Mouse (Mus musculus) kidney, postnatal 25 days (tissue): Measurements from ENCODE around the gene Gpr174.
"Not testable (repeated sequence)": the region's sequence is repeated elsewhere in the genome, so short reads cannot be mapped to it uniquely, and the experiment has no call there.

ENCODE experiments used
- DNase-seq, 2 experiments: peaks; one replicate each; pipeline ENCODE4 v3.0.0; 2021; ENCODE audit warnings: mixed read lengths in 2 of 2

Gpr174 gene

DNA sequence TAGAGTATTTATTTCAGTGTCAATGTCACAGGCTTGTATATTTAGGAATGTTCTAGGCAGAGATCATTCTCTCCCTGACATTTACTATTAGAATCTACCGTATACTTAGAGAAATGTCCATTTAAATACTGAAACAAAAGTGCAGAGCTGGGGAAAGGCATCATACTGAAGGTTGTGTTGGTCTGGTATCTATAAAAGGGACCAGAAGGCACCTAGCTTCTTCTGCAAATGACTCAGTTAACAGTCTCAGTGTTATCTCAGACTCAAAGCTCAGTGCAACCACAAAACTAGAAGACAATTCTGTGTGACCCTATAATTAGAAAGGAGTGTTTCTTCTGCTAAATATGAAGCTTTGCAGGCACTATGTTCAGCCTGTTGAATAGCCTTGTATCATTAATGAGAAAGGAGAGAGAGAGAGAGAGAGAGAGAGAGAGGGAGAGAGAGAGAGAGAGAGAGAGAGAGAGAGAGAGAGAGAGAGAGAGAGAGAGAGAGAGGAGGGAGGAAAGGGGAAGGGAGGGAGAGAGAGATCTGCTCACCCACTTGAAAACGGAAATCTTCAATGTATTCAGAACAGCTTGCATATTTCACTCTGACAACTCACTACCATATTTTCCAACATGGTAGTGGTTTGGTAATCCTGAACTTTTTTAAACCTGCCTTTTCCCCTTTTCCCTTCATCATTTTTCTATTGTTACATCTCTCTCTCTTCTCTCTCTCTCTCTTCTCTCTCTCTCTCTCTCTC, at the start of gene Gpr174:
Gpr174 (plus strand) TSS at position 393 of the 742 bp plus-strand sequence.
- no peak for DNase-seq

DNA sequence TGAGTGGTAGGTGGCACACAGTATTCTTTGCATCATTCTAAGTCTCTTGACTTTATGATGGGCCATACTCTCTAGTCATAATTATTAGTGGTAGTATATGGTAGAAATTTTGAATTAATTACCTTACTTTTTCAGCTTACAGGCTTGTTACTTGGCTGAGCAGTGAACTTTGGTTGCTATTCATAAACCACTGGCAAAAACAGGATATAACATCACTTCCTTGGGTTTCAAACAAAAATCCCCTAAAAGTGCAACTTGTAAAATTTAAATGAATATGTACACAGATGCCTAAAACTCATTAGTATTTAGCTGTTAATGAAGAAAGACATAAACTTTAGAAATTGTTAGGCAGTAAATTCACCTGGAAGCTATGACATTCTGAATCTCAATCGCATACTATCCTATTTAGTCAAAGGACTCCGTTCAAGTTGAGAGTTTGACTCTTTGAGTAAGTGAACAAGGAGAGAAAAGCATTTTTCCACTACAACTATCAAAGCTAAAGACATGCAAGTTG, 38.0 kb upstream of the Gpr174 start:
- DNase-seq: no peak

DNA sequence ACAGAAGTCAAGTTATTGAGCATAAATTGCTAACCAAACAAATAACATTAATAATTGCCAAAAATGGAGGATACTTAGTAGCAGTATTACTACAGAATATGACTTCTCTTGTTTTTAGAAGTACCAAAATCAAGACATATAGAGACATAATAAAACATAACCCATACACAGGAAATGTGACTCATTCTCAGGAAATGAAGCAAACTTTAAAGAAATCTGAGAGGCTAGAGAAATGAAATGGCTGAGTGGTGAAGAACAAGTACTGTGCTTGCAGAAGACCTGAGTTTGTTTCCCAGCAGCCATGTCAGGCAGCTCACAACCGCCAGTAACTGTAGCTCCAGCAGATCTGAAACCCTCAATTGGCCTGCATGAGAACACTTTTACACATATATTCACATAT, 30.8 kb upstream of the Gpr174 start:
- no peak for DNase-seq

DNA sequence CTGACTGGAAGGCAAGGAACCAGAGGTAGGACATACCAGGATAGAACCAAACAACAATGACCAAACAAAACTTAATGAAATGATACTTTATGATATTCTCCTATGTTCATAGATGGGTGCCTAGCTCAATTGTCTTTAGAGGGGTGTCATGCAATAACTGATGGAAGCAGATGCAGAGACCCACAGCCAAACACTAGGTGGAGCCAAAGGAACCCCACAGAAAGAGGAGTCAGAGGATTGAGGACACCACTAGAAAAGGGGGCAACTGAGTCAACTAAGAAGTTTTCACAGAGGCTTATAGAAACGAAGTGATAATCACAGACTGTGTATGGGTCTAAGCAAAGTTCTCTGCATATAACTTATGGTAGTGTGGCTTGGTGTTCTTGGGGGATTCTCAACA, 24.5 kb upstream of the Gpr174 start:
- no peak for DNase-seq

DNA sequence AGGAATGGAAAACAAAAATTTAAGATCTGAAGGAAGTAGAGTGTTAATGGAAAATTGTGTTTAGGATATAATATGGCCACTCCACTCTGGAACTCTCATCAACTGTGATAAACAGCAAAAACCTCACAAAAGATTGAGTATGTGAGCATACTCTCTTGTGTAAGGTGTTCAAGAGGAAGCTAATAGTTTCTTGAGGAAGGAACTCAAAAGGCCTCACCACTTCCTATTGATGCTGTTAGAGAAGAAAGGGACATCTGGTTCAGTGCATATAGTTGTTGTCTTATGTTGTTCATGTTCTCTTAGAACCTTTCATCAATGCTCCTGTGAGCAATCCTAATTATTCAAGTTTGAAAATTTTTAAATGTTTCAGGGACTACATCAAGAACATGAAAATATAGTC, 21.0 kb upstream of the Gpr174 start:
- no peak for DNase-seq

DNA sequence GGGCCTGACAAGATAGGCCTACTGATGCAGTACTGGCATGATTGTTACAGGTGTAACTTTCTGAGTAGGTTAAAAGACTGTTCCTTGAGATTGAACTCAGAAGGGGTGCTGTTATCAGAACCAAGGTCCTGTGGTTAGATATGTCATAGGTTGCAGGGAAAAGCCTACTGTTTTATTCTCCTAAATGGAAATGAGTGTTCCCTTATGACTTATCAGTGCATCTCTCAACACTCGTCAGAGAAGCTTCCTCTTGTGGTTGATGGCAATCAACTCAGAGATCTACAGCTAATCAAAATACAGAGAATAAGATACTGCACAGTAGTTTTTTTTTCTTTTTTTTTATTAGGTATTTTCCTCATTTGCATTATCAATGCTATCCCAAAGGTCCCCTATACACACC, 19.2 kb upstream of the Gpr174 start:
- no peak for DNase-seq

DNA sequence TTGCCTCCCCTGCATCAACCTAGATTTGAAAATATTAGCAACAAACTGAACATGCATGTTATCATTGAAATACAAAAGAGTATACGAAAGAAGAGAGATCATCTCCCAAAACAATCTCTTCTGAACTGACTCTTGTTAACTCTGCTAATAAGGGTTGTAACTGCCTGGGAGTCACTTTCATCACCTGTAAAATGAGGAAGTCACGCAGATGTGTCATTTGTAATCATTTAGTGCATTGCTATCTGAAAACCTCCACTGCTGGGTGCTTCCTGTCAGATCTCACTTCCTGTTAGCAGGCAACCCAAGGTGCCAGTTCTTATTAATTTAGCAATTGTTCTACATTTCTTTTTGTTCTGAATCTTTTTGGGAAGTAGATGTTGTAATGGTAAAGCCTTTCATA, 5.3 kb upstream of the Gpr174 start:
- DNase-seq: no peak

DNA sequence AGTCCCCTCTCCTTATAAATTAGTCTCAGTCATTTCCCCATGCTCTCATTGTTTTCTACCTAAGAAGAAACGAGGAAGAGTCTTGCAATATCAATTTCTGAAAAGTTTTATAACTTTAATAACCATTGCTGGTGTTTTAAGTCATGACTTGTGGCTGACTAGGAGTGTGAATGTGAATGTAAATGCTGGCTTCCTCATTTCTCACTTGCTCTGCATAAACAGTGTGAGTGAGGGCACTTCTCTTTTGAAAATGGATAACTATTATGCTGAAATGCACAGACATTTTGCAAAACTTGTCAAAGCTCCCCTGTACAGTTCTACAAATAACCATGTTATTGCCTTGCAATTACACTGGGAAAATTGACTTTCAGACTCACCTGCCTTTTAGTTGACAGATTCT, 8.9 kb downstream of the Gpr174 start:
- no peak for DNase-seq

DNA sequence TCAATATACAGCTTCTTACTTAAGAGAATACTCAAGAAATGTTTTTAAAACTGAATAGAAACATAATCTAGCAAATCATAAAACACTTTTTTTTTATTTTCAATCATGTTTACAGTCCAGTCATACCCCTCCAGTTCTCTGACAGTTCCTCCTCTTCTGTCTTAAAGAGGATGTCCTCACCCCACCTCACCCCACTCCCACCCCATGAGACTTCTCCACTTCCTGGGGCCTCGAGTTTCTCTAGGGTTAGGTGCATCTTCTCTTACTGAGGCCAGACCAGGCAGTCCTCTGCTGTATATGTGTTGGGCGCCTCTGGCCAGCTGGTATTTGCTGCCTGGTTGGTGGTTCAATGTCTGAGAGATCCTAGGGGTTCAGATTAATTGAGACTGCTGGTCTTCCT, 21.9 kb downstream of the Gpr174 start:
- no peak for DNase-seq

DNA sequence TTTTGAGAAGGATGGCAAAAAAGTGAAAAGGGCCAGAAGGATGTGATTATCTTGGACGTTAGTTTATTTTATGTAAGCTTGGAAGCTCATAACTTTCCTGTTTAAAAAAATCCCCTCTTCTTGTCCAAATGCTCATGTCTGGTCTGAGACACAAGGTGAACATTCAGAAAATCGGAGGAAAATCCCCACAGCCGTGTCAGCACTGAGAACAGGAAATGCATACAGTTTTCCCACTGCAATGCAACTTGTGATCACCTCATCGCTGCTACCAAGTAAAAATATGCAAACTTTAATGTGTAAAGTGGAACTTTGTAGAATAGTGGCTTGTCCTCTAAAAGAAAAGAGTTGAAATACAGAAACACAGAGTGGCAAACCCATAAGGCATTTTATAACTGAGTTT, 28.5 kb downstream of the Gpr174 start:
- no peak for DNase-seq

DNA sequence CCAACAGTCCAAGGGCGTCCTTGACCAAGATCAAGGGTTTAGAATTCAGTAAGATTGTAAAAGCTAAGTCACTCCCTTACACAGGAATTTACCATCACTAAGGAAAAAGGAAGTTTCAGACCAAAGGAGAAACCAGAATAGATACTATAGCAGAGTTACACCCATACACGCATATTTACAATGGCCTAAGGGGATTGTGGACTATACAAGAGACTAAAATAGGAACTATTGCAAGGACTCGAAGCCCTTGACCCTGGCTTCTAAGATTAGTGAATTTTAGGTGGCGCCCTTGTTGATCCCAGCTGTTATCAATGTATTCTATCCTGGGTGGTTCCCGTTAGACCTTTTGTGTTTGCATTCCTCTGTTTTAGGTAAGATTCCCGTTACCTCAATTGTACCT, 42.2 kb downstream of the Gpr174 start:
- not testable (repeated sequence) for DNase-seq

DNA sequence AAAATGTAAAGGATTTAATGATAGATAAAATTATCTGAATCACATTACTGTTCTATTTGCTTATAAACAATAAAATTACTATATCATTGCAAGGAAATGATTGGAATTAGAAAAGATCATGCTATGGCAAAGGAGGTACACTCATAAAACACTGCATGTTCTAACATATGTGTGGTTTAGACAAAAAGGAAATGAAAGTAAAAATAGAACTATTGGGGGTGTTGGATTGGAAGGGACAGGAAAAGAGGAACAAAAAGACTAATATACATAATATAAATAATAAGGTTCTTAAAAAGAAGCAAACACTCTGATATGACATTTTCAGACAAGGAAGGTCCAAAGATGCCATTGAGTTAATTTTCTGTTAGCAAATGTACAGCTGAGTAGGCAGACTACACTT, 43.1 kb downstream of the Gpr174 start:
- DNase-seq: no peak

DNA sequence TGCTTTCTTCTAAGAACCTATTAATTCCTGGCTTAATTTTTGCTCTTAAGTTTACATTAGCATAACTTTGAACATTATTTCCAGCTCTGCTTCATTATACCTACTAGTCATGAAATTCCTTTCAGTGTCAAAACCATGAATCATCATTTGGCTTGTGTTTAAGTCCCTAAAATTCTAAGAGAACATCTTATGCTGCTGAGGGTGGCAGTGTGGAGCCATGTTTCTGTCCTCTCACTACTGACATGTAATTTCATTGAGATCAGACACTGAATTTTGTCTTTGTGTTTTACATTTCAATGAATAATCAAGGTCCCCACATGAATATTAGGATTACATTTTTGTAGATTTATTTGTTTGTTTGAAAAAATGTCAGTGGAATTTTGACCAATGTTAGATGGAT, 50.8 kb downstream of the Gpr174 start:
- DNase-seq: no peak

DNA sequence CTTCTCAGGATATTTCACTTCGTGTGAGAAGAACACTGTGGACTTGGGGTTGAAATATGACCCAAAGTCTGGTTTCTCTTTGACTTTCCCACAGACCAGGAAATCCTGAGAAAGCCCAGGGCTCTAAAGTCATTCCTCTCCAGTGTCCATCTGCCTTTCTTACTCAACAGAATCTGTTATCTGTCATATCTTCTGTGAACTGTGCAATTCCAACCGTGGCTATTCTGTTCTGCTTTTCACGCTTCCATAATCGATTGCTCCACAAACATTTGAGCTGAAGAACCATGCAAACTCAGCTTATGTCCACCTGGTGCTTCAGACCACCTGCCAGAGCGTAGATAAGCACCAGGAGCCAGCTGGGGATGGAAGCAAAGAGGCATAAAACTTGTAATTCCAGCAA, 56.9 kb downstream of the Gpr174 start:
- DNase-seq: no peak

DNA sequence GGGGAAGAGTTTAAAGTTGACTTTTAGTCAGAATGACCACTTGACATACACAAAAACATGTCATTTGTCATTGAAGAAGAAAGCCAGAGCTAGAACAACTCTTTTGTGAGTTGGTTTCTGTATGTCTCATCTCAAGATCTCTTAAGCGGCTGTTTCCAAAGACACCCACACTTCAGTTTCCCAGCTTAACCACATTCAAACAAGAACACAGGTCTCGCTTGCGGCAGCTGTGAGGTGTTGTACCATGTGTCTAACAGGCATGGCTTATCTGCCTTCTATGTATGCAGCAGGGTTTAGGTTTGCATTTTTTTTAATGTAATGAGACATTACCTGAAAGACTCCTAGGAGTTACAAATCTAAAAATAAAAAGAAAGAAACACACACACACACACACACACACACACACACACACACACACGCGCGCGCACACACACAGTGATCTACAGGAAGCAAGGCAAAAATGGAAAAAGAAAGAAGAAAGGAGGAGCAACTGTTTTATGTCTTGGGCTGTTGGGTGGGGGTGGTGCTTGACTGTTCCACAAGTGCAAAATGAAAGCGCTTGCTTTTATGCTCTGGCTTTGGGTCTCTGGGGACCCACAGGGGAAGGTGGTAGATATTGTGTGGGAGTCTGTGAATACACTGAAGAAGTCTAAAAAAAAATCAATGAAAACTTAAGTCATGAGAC, 70.2 kb downstream of the Gpr174 start:
- DNase-seq: no peak

DNA sequence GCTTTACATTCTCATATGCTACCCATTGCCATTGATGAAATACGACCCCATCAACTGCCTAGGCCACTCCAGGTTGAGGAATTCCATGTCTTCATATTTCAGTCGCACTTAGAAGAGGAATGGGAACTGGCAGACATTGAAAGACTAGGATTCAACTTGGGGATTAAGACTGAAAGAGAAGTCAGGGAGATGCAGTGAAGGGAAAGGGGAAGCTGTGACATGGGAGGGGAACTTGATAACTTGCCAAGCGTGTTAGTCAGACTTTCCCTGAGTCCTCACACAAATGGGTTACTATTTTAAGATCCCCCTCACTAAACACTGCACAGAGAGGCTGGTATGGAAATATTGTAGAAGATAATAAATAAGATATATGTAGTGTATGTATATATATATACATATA, 74.2 kb downstream of the Gpr174 start:
- no peak for DNase-seq

DNA sequence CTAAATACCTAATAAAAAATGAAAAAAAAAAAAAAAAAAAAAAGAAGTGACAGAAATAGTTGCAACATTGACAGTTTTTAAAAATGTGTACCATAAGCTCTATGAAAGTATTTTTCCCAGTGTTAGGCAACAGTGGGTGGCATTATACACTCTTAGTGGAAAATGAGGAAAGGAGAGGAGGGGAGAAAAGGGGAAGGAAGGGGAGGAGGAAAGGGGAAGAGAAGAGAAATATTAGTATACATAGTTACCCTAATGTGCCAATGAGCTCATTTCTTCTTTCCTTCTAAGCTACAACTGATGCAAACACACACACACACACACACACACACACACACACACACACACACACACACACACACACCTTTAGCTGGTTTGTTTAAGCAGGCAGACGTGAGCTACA, 80.9 kb downstream of the Gpr174 start:
- DNase-seq: no peak

DNA sequence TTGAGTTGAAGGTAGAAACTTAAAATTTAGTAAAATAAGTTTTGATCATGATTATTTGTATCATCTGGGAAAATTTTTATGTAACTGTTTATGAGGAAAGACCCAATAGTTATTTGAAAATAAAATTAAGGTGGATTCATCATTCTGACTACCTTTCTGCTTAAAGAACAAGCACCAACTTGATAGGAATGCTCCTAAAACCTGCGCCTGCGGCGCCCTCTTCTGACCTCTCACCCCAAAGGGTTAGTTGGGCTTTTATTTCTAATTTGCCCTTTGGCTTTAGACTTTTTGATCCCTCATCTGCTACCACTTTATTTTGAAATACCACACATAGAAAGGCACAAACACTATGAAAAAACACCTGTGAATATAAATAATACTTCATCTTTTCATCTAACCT, 86.3 kb downstream of the Gpr174 start:
- DNase-seq: no peak
